Mouse (Mus musculus) ES-E14 (cell line): ENCODE data around the gene 1300017J02Rik. TPM values are rescaled to one million over a fixed set of nuclear protein-coding genes. Genes with fewer than 3 reads are reported as not detected.

Experiments used
- DNase-seq: peaks from one replicate; pipeline ENCODE4 v3.0.0-alpha.2; 2013; ENCODE audit warnings: low read depth, low spot score
- H3K27ac ChIP-seq: 2 replicates; pipeline ENCODE4 v1.5.1; 2012; ENCODE audit warnings: low read depth, mild to moderate bottlenecking, low read length, moderate library complexity, mixed read lengths; ENCODE audit not compliant: poor library complexity, insufficient read depth, severe bottlenecking
- H3K36me3 ChIP-seq: 2 replicates; pipeline ENCODE4 v1.6.1; 2012; ENCODE audit warnings: mild to moderate bottlenecking, low read length, moderate library complexity, mixed read lengths; ENCODE audit not compliant: control insufficient read depth, poor library complexity, insufficient read depth, severe bottlenecking
- H3K4me1 ChIP-seq, 2 experiments: fragments of 150-350 bp in 1 of 2; sonication (generic) in 1 of 2; 2 replicates each; pipeline ENCODE4 v1.6.1; 2012; ENCODE audit warnings: low read length in 2 of 2, mild to moderate bottlenecking in 1 of 2, mixed read lengths in 1 of 2; ENCODE audit not compliant: control insufficient read depth in 2 of 2, insufficient read depth in 2 of 2, poor library complexity in 1 of 2
- H3K4me3 ChIP-seq, 2 experiments: fragments of 150-350 bp in 1 of 2; sonication (generic) in 1 of 2; 2 replicates each; pipeline ENCODE4 v1.5.1; 2012; ENCODE audit warnings: low read length in 2 of 2, low read depth in 1 of 2, mild to moderate bottlenecking in 1 of 2, mixed read lengths in 1 of 2; ENCODE audit not compliant: insufficient read depth in 1 of 2, poor library complexity in 1 of 2, severe bottlenecking in 1 of 2
- H3K9ac ChIP-seq: 2 replicates; pipeline ENCODE4 v1.6.1; 2012; ENCODE audit warnings: low read depth, mild to moderate bottlenecking, low read length, mixed read lengths; ENCODE audit not compliant: poor library complexity, insufficient read depth, severe bottlenecking
- H3K9me3 ChIP-seq: fragments of 150-350 bp; sonication (generic); 2 replicates; pipeline ENCODE4 v1.6.1; 2012; ENCODE audit warnings: low read depth, mild to moderate bottlenecking, low read length; ENCODE audit not compliant: control insufficient read depth, insufficient read depth
- CHD2 ChIP-seq: IDR thresholded peaks from 2 replicates; pipeline ENCODE4 v1.6.1; 2014; ENCODE audit warnings: mild to moderate bottlenecking, low read depth, low read length, inconsistent platforms
- HCFC1 ChIP-seq: IDR thresholded peaks from 2 replicates; pipeline ENCODE4 v1.6.1; 2012; ENCODE audit warnings: low read length, inconsistent platforms, borderline replicate concordance; ENCODE audit not compliant: insufficient read depth
- MAFK ChIP-seq: IDR thresholded peaks from 2 replicates; pipeline ENCODE4 v1.6.1; 2014; ENCODE audit warnings: mild to moderate bottlenecking, low read depth, low read length, inconsistent platforms; ENCODE audit not compliant: insufficient read depth
- ZC3H11A ChIP-seq: IDR thresholded peaks from 2 replicates; pipeline ENCODE4 v1.6.1; 2012; ENCODE audit warnings: low read depth, mild to moderate bottlenecking, inconsistent platforms, low read length, borderline replicate concordance
- ZNF384 ChIP-seq: IDR thresholded peaks from 2 replicates; pipeline ENCODE4 v1.6.1; 2012; ENCODE audit warnings: low read depth, low read length, inconsistent platforms
- in situ Hi-C, 2 experiments: fragments of 600-800 bp; cut with MboI; formaldehyde crosslinking; loops; one replicate each; pipeline ENCODE4 v1.15.1; 2025; ENCODE audit warnings: low sequenced_read_pairs in 2 of 2, inconsistent platforms in 1 of 2; ENCODE audit not compliant: unreplicated experiment in 2 of 2
- total RNA-seq: library from RNA; depleted of rRNA; stranded (reverse); fragments of 300-350 nt; gene quantifications from 2 replicates; pipeline ENCODE4 v1.2.3, GENCODE M21; 2012

Gene 1300017J02Rik
- total RNA-seq, 1 experiment, result 3.1 TPM

DNA sequence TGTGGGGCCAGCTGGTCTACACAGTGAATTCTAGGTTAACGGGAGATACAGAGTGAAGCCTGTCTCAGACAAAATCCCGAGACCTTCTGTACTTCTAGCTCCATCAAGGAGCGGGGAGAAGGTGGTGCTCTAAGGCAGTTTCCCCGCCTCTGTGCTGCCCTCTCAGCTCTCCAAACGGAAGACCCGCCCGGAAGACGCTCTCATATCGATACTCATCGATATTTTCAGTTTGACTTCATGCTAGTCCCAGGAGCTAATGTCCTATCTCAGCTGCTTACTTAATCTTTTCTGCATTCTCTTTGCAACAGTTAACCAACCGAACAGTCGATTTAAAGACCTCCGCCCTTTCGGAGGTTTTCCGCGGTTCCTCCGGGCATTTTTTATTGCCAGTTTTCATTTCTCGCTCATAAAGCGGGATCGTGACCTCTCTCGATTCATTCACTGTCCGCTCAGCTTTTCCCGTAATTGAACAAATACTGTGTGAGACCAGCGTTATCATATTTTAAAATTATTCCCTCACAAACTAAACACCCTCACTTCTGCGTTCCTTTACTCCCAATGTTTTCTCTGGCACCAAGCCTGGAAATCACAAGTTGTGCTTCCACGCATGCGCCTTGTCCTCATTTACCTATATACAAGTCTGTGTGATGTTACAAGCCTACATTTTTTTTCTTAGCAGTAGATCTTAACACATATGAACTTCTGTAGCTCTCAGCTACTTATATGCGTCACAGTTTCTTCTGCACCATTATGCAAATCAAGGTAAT lies 92.0 kb downstream of the 1300017J02Rik start:
- no peaks in the 10 kb centered on the region for H3K9me3 ChIP-seq
- no peak overlapping the region for H3K27ac ChIP-seq
- no peaks in the 10 kb centered on the region for H3K36me3 ChIP-seq
- no peak for DNase-seq
- no peaks in the 10 kb centered on the region for H3K4me1 ChIP-seq
- no peak overlapping the region for H3K9ac ChIP-seq
- in situ Hi-C loops, result no loop called here
- peak overlapping the region; percentile 9 to 55; a peak in 3 of 4 replicates for H3K4me3 ChIP-seq
- no peak for TF ChIP-seq CHD2
- TF ChIP-seq ZC3H11A, result no peak
- no peak for TF ChIP-seq MAFK
- no peak for TF ChIP-seq HCFC1
- no peak for TF ChIP-seq ZNF384

DNA sequence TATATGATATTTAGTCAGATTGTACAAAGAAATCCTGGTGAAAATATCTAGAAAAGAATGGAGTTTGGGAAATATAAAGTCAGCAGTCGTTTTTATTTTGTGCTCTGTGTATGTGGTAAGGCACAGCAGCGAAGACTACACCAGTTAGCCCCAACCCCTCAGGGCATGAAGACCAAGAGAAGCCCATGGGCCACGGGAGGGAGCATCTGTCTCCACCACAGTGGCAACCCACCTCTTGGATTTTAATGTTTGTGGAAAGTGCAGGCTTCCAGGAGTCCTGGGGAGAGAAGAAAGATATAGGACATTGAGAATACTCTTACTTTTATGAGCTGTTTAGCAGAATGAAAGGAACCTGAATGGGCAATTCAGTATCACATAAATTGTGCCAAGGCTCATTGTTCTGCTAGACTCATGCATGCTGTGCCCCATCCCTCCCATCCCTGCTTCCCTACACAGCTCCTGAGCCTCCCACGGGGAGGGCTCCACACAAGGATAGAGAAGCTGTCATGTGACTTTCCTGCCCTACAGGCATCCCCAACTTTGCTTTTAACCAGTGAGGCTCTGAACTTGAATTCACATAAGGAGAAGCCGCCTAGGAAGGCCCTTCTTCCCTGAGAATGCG lies 96.0 kb downstream of the 1300017J02Rik start:
- Histone ChIP-seq H3K4me3 (no peak overlapping the region), H3K9me3 (no peaks in the 10 kb centered on the region), H3K27ac (no peak overlapping the region), H3K9ac (no peak overlapping the region), H3K36me3 (no peaks in the 10 kb centered on the region), H3K4me1 (no peaks in the 10 kb centered on the region)
- no peak for TF ChIP-seq CHD2
- no peak for TF ChIP-seq MAFK
- no peak for TF ChIP-seq ZC3H11A
- no peak for TF ChIP-seq ZNF384
- no peak for TF ChIP-seq HCFC1
- no peak for DNase-seq
- in situ Hi-C loops, result no loop called here

DNA sequence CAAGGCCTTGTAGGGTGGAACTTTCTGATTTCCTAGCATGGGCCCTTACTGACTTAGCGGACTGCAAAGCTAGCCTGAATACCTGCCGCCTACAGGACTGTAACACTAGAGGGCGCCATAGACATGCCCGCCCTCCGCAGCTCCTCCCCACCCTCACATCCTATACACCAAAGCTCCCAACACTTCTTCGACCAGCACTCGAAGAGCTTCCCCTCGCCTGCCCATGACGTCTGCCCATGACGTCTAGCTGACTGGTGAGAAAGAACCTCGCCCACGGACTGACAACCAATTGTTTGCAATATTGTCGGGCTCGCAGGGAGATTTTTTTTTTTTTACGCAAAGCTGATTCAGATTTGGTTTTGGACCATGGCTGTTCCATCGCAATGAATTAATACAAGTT lies 97.0 kb downstream of the 1300017J02Rik start:
- no peak for TF ChIP-seq CHD2
- no peak for TF ChIP-seq ZNF384
- TF ChIP-seq MAFK, result no peak
- no peak for TF ChIP-seq ZC3H11A
- no peak for TF ChIP-seq HCFC1
- Histone ChIP-seq H3K4me1 (no peaks in the 10 kb centered on the region), H3K9ac (no peak overlapping the region), H3K9me3 (no peaks in the 10 kb centered on the region), H3K27ac (no peak overlapping the region), H3K36me3 (no peaks in the 10 kb centered on the region), H3K4me3 (no peak overlapping the region)
- in situ Hi-C loops, result no loop called here
- DNase-seq, result peak; percentile 66

DNA sequence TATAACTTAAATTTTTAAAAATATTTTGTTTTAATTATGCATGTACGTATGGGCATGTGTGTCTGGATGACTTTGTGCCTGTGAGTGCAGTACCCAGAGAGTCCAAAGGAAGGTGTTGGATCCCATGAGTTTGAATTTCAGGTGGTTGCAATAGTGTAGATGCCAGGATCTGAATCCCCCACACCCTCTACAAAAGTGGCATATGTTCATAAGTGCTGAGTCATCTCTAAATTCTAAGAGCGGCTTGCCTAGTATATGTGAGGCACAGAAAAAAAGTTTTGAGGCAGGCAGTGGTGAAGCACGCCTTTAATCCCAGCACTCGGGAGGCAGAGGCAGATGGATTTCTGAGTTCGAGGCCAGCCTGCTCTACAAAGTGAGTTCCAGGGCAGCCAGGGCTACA lies 99.1 kb downstream of the 1300017J02Rik start:
- no peak for TF ChIP-seq ZNF384
- no peak for TF ChIP-seq ZC3H11A
- no peak for TF ChIP-seq CHD2
- no peak for TF ChIP-seq HCFC1
- TF ChIP-seq MAFK, result 0 out of 2 replicates have a peak, but pooled peaks have one; percentile 54
- in situ Hi-C loops, result no loop called here
- H3K36me3 ChIP-seq, result no peaks in the 10 kb centered on the region

More for the DNA sequence above, 99.1 kb downstream of the 1300017J02Rik start:
- no peaks in the 10 kb centered on the region for H3K9me3 ChIP-seq
- no peak overlapping the region for H3K4me3 ChIP-seq
- no peak overlapping the region for H3K9ac ChIP-seq
- no peak for DNase-seq
- no peaks in the 10 kb centered on the region for H3K4me1 ChIP-seq
- no peak overlapping the region for H3K27ac ChIP-seq
